ENCODE assay signal across 11 mouse cellular contexts in genomic region chr2:27122578-27122977, GRCm38 (mm10). TPM values are rescaled to one million over a fixed set of nuclear protein-coding genes. Genes with fewer than 3 reads are reported as not detected.
DNase-seq lines count a peak whose midpoint lies in the region; ATAC-seq and TF ChIP-seq lines count a peak whose summit lies in the region.
"Had no signal": no experiment of that assay in that cellular context is flagged by ENCODE, and none has a peak within 500 bp of the region (broad histone marks: within the 10 kb centered on the region; RNA-seq: fewer than 3 reads in every experiment).

No protein-coding gene starts in this region.

- no peak overlapping the region for H3K4me3 ChIP-seq in lung, embryonic 14.5 days (ENCODE audit: low read depth, low read length)
- no peak overlapping the region for H3K4me3 ChIP-seq in neural tube, embryonic 14.5 days (ENCODE audit: low read depth, low read length)
- H3K4me3 ChIP-seq in stomach, postnatal 0 days (ENCODE audit: low read depth, low read length) = no peak overlapping the region
- H3K4me3 ChIP-seq: heart, embryonic 15.5 days had no signal

- H3K9ac ChIP-seq in lung, embryonic 14.5 days = no peak overlapping the region
- H3K9ac ChIP-seq in neural tube, embryonic 14.5 days (replicated peaks; ENCODE audit: low read depth, low read length) = no peak overlapping the region
- no peak overlapping the region for H3K9ac ChIP-seq in stomach, postnatal 0 days (ENCODE audit: low read length)
- H3K9ac ChIP-seq: heart, embryonic 15.5 days had no signal

- no peak for DNase-seq in lung, embryonic 14.5 days
- DNase-seq in lung, postnatal 10 days = no peak
- DNase-seq in embryo, embryonic 11 days = peak; percentile 43
- peak; percentile 57 for DNase-seq in forelimb bud, embryonic 11.5 days (ENCODE audit: low read depth, low spot score)
- no peak for DNase-seq in stomach, postnatal 0 days (ENCODE audit: low spot score)
- no peak for DNase-seq in left cerebral cortex, adult 9 months (ENCODE audit: low spot score in 2 of 2)
- DNase-seq: adrenal gland, adult 2 months; kidney, adult 9 months; right cerebral cortex, postnatal 4 days had no signal

- no peaks in the 10 kb centered on the region for H3K27me3 ChIP-seq in lung, embryonic 14.5 days (ENCODE audit: insufficient read depth, low read length)
- no peaks in the 10 kb centered on the region for H3K27me3 ChIP-seq in neural tube, embryonic 14.5 days (ENCODE audit: control insufficient read depth, insufficient read depth, low read length)
- H3K27me3 ChIP-seq in stomach, postnatal 0 days (ENCODE audit: control insufficient read depth, insufficient read depth, low read length) = no peaks in the 10 kb centered on the region

- H3K4me2 ChIP-seq in lung, embryonic 14.5 days = no peak overlapping the region
- H3K4me2 ChIP-seq in neural tube, embryonic 14.5 days (ENCODE audit: low read depth, low read length) = no peak overlapping the region
- H3K4me2 ChIP-seq in stomach, postnatal 0 days (replicated peaks; ENCODE audit: low read depth) = no peak overlapping the region
- H3K4me2 ChIP-seq: heart, embryonic 15.5 days had no signal

- no peaks in the 10 kb centered on the region for H3K9me3 ChIP-seq in lung, embryonic 14.5 days (ENCODE audit: low read depth, low read length)
- no peaks in the 10 kb centered on the region for H3K9me3 ChIP-seq in neural tube, embryonic 14.5 days (ENCODE audit: control insufficient read depth, low read length)
- H3K9me3 ChIP-seq in stomach, postnatal 0 days (ENCODE audit: control insufficient read depth, low read length) = no peaks in the 10 kb centered on the region
- H3K9me3 ChIP-seq: heart, embryonic 15.5 days had no signal

- TF ChIP-seq CTCF in lung, embryonic 14.5 days (IDR thresholded peaks at IDR 0.05; ENCODE audit: low read depth) = no peak
- no peak for TF ChIP-seq CTCF in stomach, postnatal 0 days (IDR thresholded peaks at IDR 0.05; ENCODE audit: low read depth)

- ATAC-seq in lung, embryonic 14.5 days (ENCODE audit: insufficient read depth) = no peak
- no peak for ATAC-seq in neural tube, embryonic 14.5 days (ENCODE audit: low read depth)
- ATAC-seq in stomach, postnatal 0 days (ENCODE audit: low FRiP score, low TSS enrichment) = no peak

- no peaks in the 10 kb centered on the region for H3K36me3 ChIP-seq in lung, embryonic 14.5 days (ENCODE audit: insufficient read depth)
- H3K36me3 ChIP-seq in neural tube, embryonic 14.5 days (ENCODE audit: control insufficient read depth, insufficient read depth, low read length) = no peaks in the 10 kb centered on the region
- H3K36me3 ChIP-seq in stomach, postnatal 0 days (ENCODE audit: control insufficient read depth, insufficient read depth, low read length) = no peaks in the 10 kb centered on the region
- H3K36me3 ChIP-seq: heart, embryonic 15.5 days had no signal

- H3K27ac ChIP-seq in lung, embryonic 14.5 days (ENCODE audit: low read depth) = peak overlapping the region; percentile 36; the same call in 1 of the 2 replicates
- H3K27ac ChIP-seq in neural tube, embryonic 14.5 days (ENCODE audit: low read depth, low read length) = peak overlapping the region; percentile 52; the same call in 1 of the 2 replicates
- no peak overlapping the region for H3K27ac ChIP-seq in stomach, postnatal 0 days (replicated peaks)
- H3K27ac ChIP-seq: heart, embryonic 15.5 days had no signal

- no peak for TF ChIP-seq EP300 in stomach, postnatal 0 days (optimal IDR thresholded peaks at IDR 0.05)

- 73% methylated on average over 9 of the region's 9 CpGs for WGBS in lung, embryonic 14.5 days
- 24% methylated on average over 9 of the region's 9 CpGs for WGBS in neural tube, embryonic 14.5 days
- WGBS in stomach, postnatal 0 days = 63% methylated on average over 9 of the region's 9 CpGs

- peaks cover 23% of the 10 kb centered on the region; the same call in 1 of the 2 replicates for H3K4me1 ChIP-seq in lung, embryonic 14.5 days (ENCODE audit: insufficient read depth)
- H3K4me1 ChIP-seq in neural tube, embryonic 14.5 days (ENCODE audit: control insufficient read depth, insufficient read depth, low read length) = peaks cover 19% of the 10 kb centered on the region
- H3K4me1 ChIP-seq in stomach, postnatal 0 days (replicated peaks; ENCODE audit: control insufficient read depth, insufficient read depth) = no peaks in the 10 kb centered on the region

RNA-seq across cellular contexts. Expression of gene Fam163b, which starts 19.7 kb away (rescaled TPM):
- 0.61 and 0.70 TPM in 2 replicates for polyA plus RNA-seq in lung, embryonic 14.5 days (2014; fragmentation: Nextera tagmentation; extraction: Ambion mirVana)
- 8.7 and 11.0 TPM in 2 replicates for polyA plus RNA-seq in neural tube, embryonic 14.5 days (2014; fragmentation: Nextera tagmentation; extraction: Ambion mirVana)
- 0.07 and 0.13 TPM in 2 replicates for polyA plus RNA-seq in stomach, postnatal 0 days (2015; fragmentation: Nextera tagmentation; extraction: Ambion mirVana)

RNA-seq across cellular contexts. Expression of gene Dbh, which starts 42.5 kb away (rescaled TPM):
- polyA plus RNA-seq in lung, embryonic 14.5 days (2014; fragmentation: Nextera tagmentation; extraction: Ambion mirVana) = 0.20 and 0.75 TPM in 2 replicates
- 0.11 and 0.63 TPM in 2 replicates for polyA plus RNA-seq in neural tube, embryonic 14.5 days (2014; fragmentation: Nextera tagmentation; extraction: Ambion mirVana)
- polyA plus RNA-seq in stomach, postnatal 0 days (2015; fragmentation: Nextera tagmentation; extraction: Ambion mirVana) = 0.13 and 0.22 TPM in 2 replicates

RNA-seq across cellular contexts. Expression of gene Adamtsl2, which starts 43.4 kb away (rescaled TPM):
- polyA plus RNA-seq in lung, embryonic 14.5 days (2014; fragmentation: Nextera tagmentation; extraction: Ambion mirVana) = 19.2 and 21.0 TPM in 2 replicates
- polyA plus RNA-seq in neural tube, embryonic 14.5 days (2014; fragmentation: Nextera tagmentation; extraction: Ambion mirVana) = 5.9 and 9.0 TPM in 2 replicates
- 1.4 and 3.4 TPM in 2 replicates for polyA plus RNA-seq in stomach, postnatal 0 days (2015; fragmentation: Nextera tagmentation; extraction: Ambion mirVana)

RNA-seq across cellular contexts. Expression of gene Mymk, which starts 50.6 kb away (rescaled TPM):
- 0.17 and 0.18 TPM in 2 replicates for polyA plus RNA-seq in lung, embryonic 14.5 days (2014; fragmentation: Nextera tagmentation; extraction: Ambion mirVana)
- polyA plus RNA-seq in neural tube, embryonic 14.5 days (2014; fragmentation: Nextera tagmentation; extraction: Ambion mirVana) = 0.17 and 0.22 TPM in 2 replicates
- polyA plus RNA-seq in stomach, postnatal 0 days (2015; fragmentation: Nextera tagmentation; extraction: Ambion mirVana) = 0.55 and 1.1 TPM in 2 replicates

Comparison
In these comparisons a context has a peak if more than half of its experiments do, and no peak if none do; other contexts are left out.
1. DNase-seq: peak in embryo, embryonic 11 days (single experiment) and forelimb bud, embryonic 11.5 days (single experiment); none in lung, embryonic 14.5 days (single experiment), lung, postnatal 10 days (single experiment), stomach, postnatal 0 days (single experiment) and left cerebral cortex, adult 9 months (0 of 2).